Mouse (Mus musculus) hindbrain, postnatal 0 days (tissue): Measurements from ENCODE around the gene Ptpn20. TPM values are rescaled to one million over a fixed set of nuclear protein-coding genes. Genes with fewer than 3 reads are reported as not detected.
A peak's percentile ranks its signal among the peaks of the same experiment; 100 is the strongest.

Source experiments
- ATAC-seq: fragments of 200-750 bp; cut with Nextera tagmentation; 2 replicates; pipeline ENCODE4 v1.8.0; 2017; ENCODE audit warnings: mild to moderate bottlenecking, moderate TSS enrichment, moderate library complexity
- DNase-seq: peaks from one replicate; pipeline ENCODE4 v3.0.0-alpha.2; 2015; ENCODE audit warnings: low spot score
- H3K27ac ChIP-seq: fragments of 300-500 bp; sonication (generic); 2 replicates; pipeline ENCODE4 v1.5.1; 2014; ENCODE audit warnings: mild to moderate bottlenecking
- H3K27me3 ChIP-seq: fragments of 300-500 bp; sonication (generic); 2 replicates; pipeline ENCODE4 v1.6.1; 2014; ENCODE audit warnings: low read length, mixed read lengths; ENCODE audit not compliant: insufficient read depth
- H3K36me3 ChIP-seq: fragments of 300-500 bp; sonication (generic); 2 replicates; pipeline ENCODE4 v1.6.1; 2014; ENCODE audit warnings: low read length, mixed read lengths; ENCODE audit not compliant: insufficient read depth
- H3K4me1 ChIP-seq: fragments of 300-500 bp; sonication (generic); 2 replicates; pipeline ENCODE4 v1.6.1; 2014; ENCODE audit warnings: antibody characterized with exemption, low read length, mixed read lengths; ENCODE audit not compliant: insufficient read depth
- H3K4me2 ChIP-seq: fragments of 300-500 bp; sonication (generic); 2 replicates; pipeline ENCODE4 v1.6.1; 2014; ENCODE audit warnings: low read depth, mild to moderate bottlenecking, low read length, moderate library complexity, mixed read lengths
- H3K4me3 ChIP-seq: fragments of 300-500 bp; sonication (generic); 2 replicates; pipeline ENCODE4 v1.5.1; 2014; ENCODE audit warnings: low read length
- H3K9ac ChIP-seq: fragments of 300-500 bp; sonication (generic); replicated peaks from 2 replicates; pipeline ENCODE4 v1.6.1; 2014; ENCODE audit warnings: mild to moderate bottlenecking, low read length, moderate library complexity, mixed read lengths
- H3K9me3 ChIP-seq: fragments of 300-500 bp; sonication (generic); 2 replicates; pipeline ENCODE4 v1.6.1; 2016; ENCODE audit warnings: low read length, mixed read lengths
- CTCF ChIP-seq: IDR thresholded peaks from 2 replicates; pipeline ENCODE4 v1.5.1; 2016; ENCODE audit warnings: antibody characterized with exemption, control low read depth, low read depth
- WGBS: fragments of 180-500 bp; shearing (Covaris S2); extraction: QIAGEN DNeasy Blood & Tissue Kit; methylation state at CpG from one replicate; pipeline ENCODE4 v1.1.7; 2014; 5-methylcytosine and 5-hydroxymethylcytosine counted together
- polyA plus RNA-seq: library from polyadenylated mRNA; unstranded; fragments of >200 nt; fragmentation: Nextera tagmentation; extraction: Ambion mirVana; gene quantifications from 2 replicates; pipeline ENCODE4 v1.2.1, GENCODE M21; 2015
- total RNA-seq: library from RNA; depleted of rRNA; stranded (reverse); fragments of >200 nt; gene quantifications from 2 replicates; pipeline ENCODE4 v1.2.3, GENCODE M21; 2014; rRNA removed

Ptpn20 gene
- total RNA-seq (0.14 and 0.42 TPM in 2 replicates), polyA plus RNA-seq (0.37 and 0.44 TPM in 2 replicates)

DNA sequence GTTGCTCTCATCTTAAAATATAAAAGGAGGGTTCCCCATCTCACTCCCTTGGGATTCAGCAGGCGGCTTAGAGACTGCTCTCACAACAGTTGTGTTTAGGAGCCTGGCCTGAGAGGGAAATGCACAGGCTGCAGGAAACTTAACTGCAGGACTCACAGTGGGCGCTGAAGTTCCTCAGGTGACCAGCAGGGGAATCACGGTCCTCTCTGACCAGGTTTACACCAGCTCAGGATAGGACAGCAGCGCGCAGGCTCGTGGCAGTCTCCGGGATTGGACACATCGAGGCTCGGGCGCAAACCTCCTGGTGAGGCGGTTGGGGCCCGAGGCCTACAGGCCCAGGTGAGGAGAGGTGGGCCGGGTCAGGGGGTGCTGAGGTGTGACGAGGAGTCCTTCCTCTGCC lies at the start of gene Ptpn20:
TSS of gene Ptpn20 (plus strand) at position 257 of the 400 bp plus-strand sequence.
- peak; percentile 43 for TF ChIP-seq CTCF
- DNase-seq, result no peak
- H3K4me2 ChIP-seq, result no peak within 1 kb of the TSS
- no peak for ATAC-seq
- WGBS, result 65% methylated on average over 14 of the region's 14 CpGs
- no peaks in the 10 kb centered on the region for H3K36me3 ChIP-seq
- H3K27me3 ChIP-seq, result no peaks in the 10 kb centered on the region
- no peaks in the 10 kb centered on the region for H3K4me1 ChIP-seq
- H3K9me3 ChIP-seq, result no peaks in the 10 kb centered on the region
- H3K9ac ChIP-seq, result no peak within 1 kb of the TSS
- H3K27ac ChIP-seq, result no peak within 1 kb of the TSS
- no peak within 1 kb of the TSS for H3K4me3 ChIP-seq

DNA sequence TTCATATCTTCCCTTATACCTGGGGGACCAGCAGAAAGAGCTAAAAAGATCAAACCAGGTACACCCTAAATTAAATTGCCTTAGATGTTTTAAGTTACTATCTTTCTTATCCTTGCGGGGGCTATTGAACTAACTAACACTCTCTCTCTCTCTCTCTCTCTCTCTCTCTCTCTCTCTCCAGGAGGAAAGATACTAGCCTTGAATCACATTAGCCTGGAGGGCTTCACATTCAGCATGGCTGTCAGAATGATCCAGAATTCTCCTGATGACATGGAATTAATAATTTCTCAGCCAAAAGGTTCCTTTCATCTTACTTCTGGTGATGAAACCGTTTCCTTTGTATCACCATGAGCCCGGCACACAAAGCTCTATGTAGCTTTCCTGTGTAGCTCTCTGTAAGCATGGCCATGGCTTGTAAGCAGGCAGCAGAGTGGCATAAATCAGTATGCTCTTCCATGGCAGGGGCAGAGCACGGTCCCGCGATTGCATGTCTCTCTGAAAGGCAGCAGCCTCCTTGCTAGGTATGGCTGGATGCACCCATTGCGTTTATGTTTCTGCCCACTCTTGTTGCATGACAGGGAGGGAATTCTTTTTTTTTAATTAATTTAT lies 49.3 kb upstream of the Ptpn20 start:
- Histone ChIP-seq H3K4me1 (no peaks in the 10 kb centered on the region), H3K4me3 (no peak overlapping the region), H3K27ac (no peak overlapping the region), H3K27me3 (no peaks in the 10 kb centered on the region), H3K9me3 (no peaks in the 10 kb centered on the region), H3K36me3 (no peaks in the 10 kb centered on the region), H3K9ac (no peak overlapping the region), H3K4me2 (no peak overlapping the region)
- no peak for DNase-seq
- 78% methylated on average over 7 of the region's 7 CpGs for WGBS
- no peak for ATAC-seq
- TF ChIP-seq CTCF, result no peak

DNA sequence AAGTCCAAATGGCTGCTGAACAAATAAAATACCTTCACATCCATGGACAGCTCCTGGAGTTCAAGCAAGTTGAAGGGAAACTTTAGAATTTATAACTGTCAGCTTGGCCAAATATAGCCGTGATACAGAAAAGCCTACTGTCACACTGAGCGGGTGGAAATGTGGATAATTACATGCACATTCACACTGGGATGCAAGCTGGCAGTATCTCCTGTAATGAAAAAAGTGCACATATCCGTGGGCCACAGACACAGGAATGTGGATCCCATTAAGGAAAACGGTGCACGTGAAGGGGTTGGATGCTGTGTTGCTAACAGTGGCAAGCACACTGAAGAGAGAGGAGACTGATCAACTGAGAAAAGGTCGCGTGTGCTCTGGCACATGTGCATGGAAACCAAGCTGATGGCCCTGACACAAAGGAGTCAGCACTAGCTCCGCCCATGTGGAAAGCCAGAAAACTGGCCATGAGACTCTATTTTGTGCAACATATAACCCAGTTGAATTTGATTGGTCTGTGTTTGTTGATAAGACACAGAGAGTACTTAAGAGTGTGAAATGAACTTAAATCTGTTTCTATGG lies 43.4 kb upstream of the Ptpn20 start:
- H3K27ac ChIP-seq, result no peak overlapping the region
- H3K4me1 ChIP-seq, result 0 out of 2 replicates have a peak, but pooled peaks cover 3% of the 10 kb centered on the region
- no peak overlapping the region for H3K4me3 ChIP-seq
- peak; percentile 12 for DNase-seq
- H3K27me3 ChIP-seq, result no peaks in the 10 kb centered on the region
- no peak overlapping the region for H3K9ac ChIP-seq
- no peak for TF ChIP-seq CTCF
- 64% methylated on average over 8 of the region's 8 CpGs for WGBS
- no peaks in the 10 kb centered on the region for H3K36me3 ChIP-seq
- H3K9me3 ChIP-seq, result no peaks in the 10 kb centered on the region
- ATAC-seq, result 0 out of 2 replicates have a peak, but pooled peaks have one; percentile 18
- no peak overlapping the region for H3K4me2 ChIP-seq

DNA sequence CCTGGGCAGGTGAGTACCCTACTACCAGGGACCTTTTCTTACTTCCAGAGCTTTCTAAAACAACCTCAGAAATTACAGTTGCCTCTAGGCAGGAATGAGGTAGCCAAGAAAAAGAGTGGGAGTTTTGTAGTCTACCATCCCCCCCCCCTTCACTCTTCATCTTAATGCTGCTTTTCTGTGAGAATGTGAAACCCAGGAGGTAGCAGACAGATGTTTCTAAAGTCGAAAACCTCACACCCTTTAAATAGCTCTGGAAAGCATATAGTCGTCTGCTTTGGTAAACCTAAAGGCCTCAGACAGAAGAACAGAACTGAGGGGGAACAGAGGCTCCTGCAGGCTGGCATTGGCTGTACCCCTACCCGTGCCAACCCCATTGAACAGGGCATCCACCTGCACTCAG lies 40.4 kb upstream of the Ptpn20 start:
- WGBS, result 87% methylated on average over 3 of the region's 3 CpGs
- TF ChIP-seq CTCF, result no peak
- H3K27me3 ChIP-seq, result no peaks in the 10 kb centered on the region
- no peak overlapping the region for H3K9ac ChIP-seq
- ATAC-seq (no peak), DNase-seq (no peak)
- no peak overlapping the region for H3K4me2 ChIP-seq
- no peaks in the 10 kb centered on the region for H3K36me3 ChIP-seq
- H3K4me3 ChIP-seq, result no peak overlapping the region
- H3K4me1 ChIP-seq, result 0 out of 2 replicates have a peak, but pooled peaks cover 3% of the 10 kb centered on the region
- H3K27ac ChIP-seq, result 0 out of 2 replicates have a peak overlapping the region, but pooled peaks have one; percentile 69
- no peaks in the 10 kb centered on the region for H3K9me3 ChIP-seq

DNA sequence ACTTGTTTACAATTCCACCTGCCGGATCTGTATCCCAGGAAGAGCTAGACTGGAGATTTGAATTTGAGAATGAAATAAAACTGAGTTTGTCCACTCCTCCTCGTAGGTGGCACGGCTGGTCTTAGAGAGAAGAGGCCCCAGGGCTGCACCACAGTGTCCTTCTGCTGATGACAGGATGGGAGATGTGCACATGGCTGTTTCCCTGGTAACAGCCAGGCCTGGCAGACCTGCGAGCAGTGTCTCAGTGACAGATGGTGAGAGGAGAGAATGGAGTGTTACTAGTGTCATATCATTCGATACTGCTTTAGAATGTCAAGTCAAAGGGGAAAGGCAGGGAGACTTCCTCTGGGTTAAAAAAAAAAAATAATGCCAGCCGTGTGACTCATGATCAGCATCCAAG lies 39.2 kb upstream of the Ptpn20 start:
- Histone ChIP-seq H3K36me3 (no peaks in the 10 kb centered on the region), H3K4me2 (no peak overlapping the region), H3K27me3 (no peaks in the 10 kb centered on the region), H3K4me3 (no peak overlapping the region), H3K9ac (no peak overlapping the region), H3K4me1 (0 out of 2 replicates have a peak, but pooled peaks cover 3% of the 10 kb centered on the region), H3K27ac (peak overlapping the region; percentile 69), H3K9me3 (no peaks in the 10 kb centered on the region)
- ATAC-seq, result peak; percentile 93
- no peak for TF ChIP-seq CTCF
- 36% methylated on average over 6 of the region's 6 CpGs for WGBS
- DNase-seq, result peak; percentile 77

DNA sequence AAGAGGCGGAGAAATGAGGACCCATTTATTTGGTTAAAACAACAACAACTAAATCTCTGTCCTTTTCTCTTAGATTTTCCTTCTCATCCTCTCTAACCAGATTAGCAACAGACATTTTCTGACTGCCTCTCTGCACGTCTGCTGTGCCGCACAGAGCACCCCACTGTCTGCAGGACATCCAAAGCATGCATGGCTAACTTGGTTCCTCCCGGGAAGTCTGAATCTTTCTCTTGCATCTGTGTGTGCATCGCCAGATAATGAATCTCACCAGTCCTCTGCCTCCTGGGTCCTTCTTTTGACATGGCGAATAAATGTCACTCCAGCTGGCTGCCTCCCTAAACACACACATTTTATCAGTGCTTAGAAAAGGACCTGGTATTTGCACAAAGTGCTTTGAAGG lies 18.3 kb upstream of the Ptpn20 start:
- no peak for TF ChIP-seq CTCF
- ATAC-seq (no peak), DNase-seq (peak; percentile 16)
- H3K4me2 ChIP-seq, result no peak overlapping the region
- no peak overlapping the region for H3K4me3 ChIP-seq
- no peaks in the 10 kb centered on the region for H3K36me3 ChIP-seq
- no peak overlapping the region for H3K9ac ChIP-seq
- peaks cover 2% of the 10 kb centered on the region; the same call in 1 of the 2 replicates for H3K4me1 ChIP-seq
- H3K9me3 ChIP-seq, result no peaks in the 10 kb centered on the region
- H3K27me3 ChIP-seq, result no peaks in the 10 kb centered on the region
- H3K27ac ChIP-seq, result no peak overlapping the region
- 22% methylated on average over 6 of the region's 6 CpGs for WGBS

DNA sequence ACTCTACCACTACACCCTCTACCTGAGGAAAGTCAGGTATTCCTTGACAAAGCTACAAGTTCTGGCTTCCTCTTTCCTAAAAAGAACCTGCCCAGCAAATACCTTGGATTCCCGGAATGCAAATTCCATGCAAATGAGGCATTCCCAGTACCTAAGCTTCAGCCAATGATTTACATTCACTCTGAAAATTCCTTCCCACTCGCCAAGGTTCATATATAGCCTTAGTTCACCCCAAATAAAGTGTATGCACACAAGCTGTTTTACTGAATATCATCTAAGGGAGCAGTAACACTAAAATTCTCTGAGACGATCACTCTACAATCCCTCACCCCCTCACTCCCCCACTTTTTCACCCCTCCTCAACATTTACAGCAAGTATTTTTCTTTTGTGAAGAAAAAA lies 15.4 kb upstream of the Ptpn20 start:
- H3K27ac ChIP-seq, result no peak overlapping the region
- 79% methylated on average over 3 of the region's 3 CpGs for WGBS

More for the DNA sequence above, 15.4 kb upstream of the Ptpn20 start:
- Histone ChIP-seq H3K4me2 (no peak overlapping the region), H3K4me3 (no peak overlapping the region), H3K9ac (no peak overlapping the region), H3K36me3 (no peaks in the 10 kb centered on the region), H3K4me1 (peaks cover 2% of the 10 kb centered on the region; the same call in 1 of the 2 replicates), H3K27me3 (no peaks in the 10 kb centered on the region), H3K9me3 (no peaks in the 10 kb centered on the region)
- no peak for ATAC-seq
- no peak for DNase-seq
- no peak for TF ChIP-seq CTCF
